Mouse (Mus musculus): Measurements from ENCODE around the gene Syce1l.

Gene Syce1l

GRCm38 (mm10) chr8:113673300-113673699 lies 30.3 kb downstream of the Syce1l start:
- DNase-seq (ENCODE audit: low spot score): no peak

GRCm38 (mm10) chr8:113674611-113675010 lies 31.6 kb downstream of the Syce1l start:
- no peak for DNase-seq (ENCODE audit: low spot score)

GRCm38 (mm10) chr8:113675281-113675680 lies 32.3 kb downstream of the Syce1l start:
- no peak for DNase-seq (ENCODE audit: low spot score)

GRCm38 (mm10) chr8:113676811-113677210 lies 33.8 kb downstream of the Syce1l start:
- DNase-seq (ENCODE audit: low spot score): no peak

GRCm38 (mm10) chr8:113679361-113679760 lies 36.3 kb downstream of the Syce1l start:
- no peak for DNase-seq (ENCODE audit: low spot score)

- DNase-seq (ENCODE audit: low spot score): no peak
Measured at GRCm38 (mm10) chr8:113687889-113688542, 45.0 kb downstream of the Syce1l start.

GRCm38 (mm10) chr8:113688543-113688915 lies 45.5 kb downstream of the Syce1l start:
- no peak for DNase-seq (ENCODE audit: low spot score)

GRCm38 (mm10) chr8:113691622-113692343 lies 48.8 kb downstream of the Syce1l start:
- no peak for DNase-seq (ENCODE audit: low spot score)

GRCm38 (mm10) chr8:113704968-113705367 lies 62.0 kb downstream of the Syce1l start:
- DNase-seq (ENCODE audit: low spot score): no peak
